25 mouse cellular contexts compared by ENCODE assay signal in the genomic region with DNA sequence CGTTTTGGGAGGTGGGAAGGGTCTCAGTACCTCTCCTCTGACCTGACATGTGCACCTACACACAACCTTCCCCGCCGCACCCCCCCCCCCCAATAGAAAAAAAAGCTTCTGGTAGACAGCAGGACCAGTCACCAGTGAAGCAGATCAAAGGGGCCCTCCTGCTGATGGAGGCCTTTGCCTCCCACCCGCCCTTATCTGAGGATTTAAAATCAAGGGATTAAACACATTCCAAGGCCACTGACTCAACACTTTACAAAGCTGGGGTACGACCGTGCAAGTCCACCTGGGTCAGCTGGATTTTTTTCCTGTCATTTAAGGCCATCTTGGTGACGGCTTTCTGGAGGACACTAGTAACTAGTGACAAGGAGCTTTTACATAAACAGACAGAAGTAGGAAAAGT. TPM values are rescaled to one million over a fixed set of nuclear protein-coding genes. Genes with fewer than 3 reads are reported as not detected.
A peak's percentile ranks its signal among the peaks of the same experiment; 100 is the strongest.
DNase-seq lines count a peak whose midpoint lies in the region; ATAC-seq and TF ChIP-seq lines count a peak whose summit lies in the region.
"Had no signal": no experiment of that assay in that cellular context is flagged by ENCODE, and none has a peak within 500 bp of the region (broad histone marks: within the 10 kb centered on the region; RNA-seq: fewer than 3 reads in every experiment).

No protein-coding gene starts in this region.

- H3K4me1 ChIP-seq in intestine, embryonic 14.5 days (replicated peaks; ENCODE audit: control insufficient read depth, insufficient read depth, low read length) = no peaks in the 10 kb centered on the region
- no peaks in the 10 kb centered on the region for H3K4me1 ChIP-seq in intestine, postnatal 0 days (replicated peaks; ENCODE audit: control insufficient read depth, insufficient read depth, low read length)
- no peaks in the 10 kb centered on the region for H3K4me1 ChIP-seq in ES-E14 (ENCODE audit: control insufficient read depth in 2 of 2, insufficient read depth in 2 of 2, low read length in 2 of 2, poor library complexity in 1 of 2)
- H3K4me1 ChIP-seq: megakaryocyte, embryonic 14.5 days had no signal

- H3K4me2 ChIP-seq in intestine, embryonic 14.5 days (ENCODE audit: low read length) = no peak overlapping the region
- no peak overlapping the region for H3K4me2 ChIP-seq in intestine, postnatal 0 days (replicated peaks; ENCODE audit: low read depth)
- H3K4me2 ChIP-seq: forebrain, embryonic 13.5 days; heart, embryonic 12.5 days; hindbrain, embryonic 15.5 days; midbrain, embryonic 13.5 days; stomach, embryonic 15.5 days had no signal

- in situ Hi-C loops in ES-E14 (cut with MboI; ENCODE audit: low sequenced_read_pairs in 2 of 2, unreplicated experiment in 2 of 2) = no loop called here
- in situ Hi-C loops in Patski (cut with MboI; ENCODE audit: low pct_unique_long_range_greater_than_20kb) = loop anchor here (10.0 kb wide), 1 partner anchor 57 kb away; no protein-coding TSS in a partner anchor

- no peak overlapping the region for H3K27ac ChIP-seq in intestine, embryonic 14.5 days (ENCODE audit: low read depth)
- H3K27ac ChIP-seq in intestine, postnatal 0 days (ENCODE audit: low read depth, low read length) = no peak overlapping the region; the same call in 1 of the 2 replicates
- no peak overlapping the region for H3K27ac ChIP-seq in ES-E14 (ENCODE audit: insufficient read depth, low read depth, low read length, poor library complexity, severe bottlenecking)
- H3K27ac ChIP-seq: forebrain, embryonic 13.5 days; hindbrain, embryonic 15.5 days; midbrain, embryonic 13.5 days; stomach, embryonic 15.5 days had no signal

- no peaks in the 10 kb centered on the region for H3K9me3 ChIP-seq in intestine, embryonic 14.5 days (ENCODE audit: control insufficient read depth, low read length)
- no peaks in the 10 kb centered on the region for H3K9me3 ChIP-seq in intestine, postnatal 0 days (ENCODE audit: control insufficient read depth)
- H3K9me3 ChIP-seq in ES-E14 (ENCODE audit: control insufficient read depth, insufficient read depth, low read depth, low read length) = no peaks in the 10 kb centered on the region
- H3K9me3 ChIP-seq: forebrain, embryonic 13.5 days; heart, embryonic 12.5 days; hindbrain, embryonic 15.5 days; midbrain, embryonic 13.5 days; stomach, embryonic 15.5 days had no signal

- H3K4me3 ChIP-seq in intestine, embryonic 14.5 days (ENCODE audit: low read depth, low read length) = no peak overlapping the region
- no peak overlapping the region for H3K4me3 ChIP-seq in intestine, postnatal 0 days (ENCODE audit: low read depth, low read length)
- no peak overlapping the region for H3K4me3 ChIP-seq in ES-E14 (ENCODE audit: insufficient read depth in 1 of 2, low read depth in 1 of 2, low read length in 2 of 2, poor library complexity in 1 of 2, severe bottlenecking in 1 of 2)
- H3K4me3 ChIP-seq: erythroblast, embryonic 14.5 days; forebrain, embryonic 13.5 days; heart, embryonic 12.5 days; hindbrain, embryonic 15.5 days; megakaryocyte, embryonic 14.5 days; midbrain, embryonic 13.5 days; stomach, embryonic 15.5 days had no signal

- no peak for DNase-seq in intestine, embryonic 14.5 days (ENCODE audit: low spot score)
- DNase-seq in ES-E14 (ENCODE audit: low read depth, low spot score) (no peak), Patski (ENCODE audit: low read depth, low spot score) (no peak)
- peak; percentile 17 for DNase-seq in retina, embryonic 14.5 days (ENCODE audit: low spot score)
- no peak for DNase-seq in kidney, postnatal 10 days
- DNase-seq in adrenal gland, postnatal 36 days = no peak
- DNase-seq: adrenal gland, postnatal 25 days; B cell, adult 2 months; cerebellum, adult 8-10 months; cerebellum, postnatal 25 days; gastrocnemius, postnatal 10 days; layer of hippocampus, postnatal 36 days; lung, postnatal 4 days; right cerebral cortex, postnatal 25 days; thymus, adult 2 months; thymus, postnatal 36 days had no signal

- 0 out of 2 replicates have a peak, but pooled peaks have one; percentile 44 for ATAC-seq in intestine, embryonic 14.5 days (replicated peaks; ENCODE audit: low FRiP score, low TSS enrichment, low read depth)
- no peak for ATAC-seq in intestine, postnatal 0 days
- ATAC-seq in Patski = peak; percentile 33
- ATAC-seq: forebrain, embryonic 13.5 days; inflammation-experienced regulatory T-cells, adult 6 months; midbrain, embryonic 13.5 days had no signal

- POLR2A ChIA-PET in Patski (lab: Charles Lee) = interaction anchor here (1.4 kb wide), 1 partner anchor 10 kb away, joined by 5 read pairs; no protein-coding TSS in a partner anchor

- H3K36me3 ChIP-seq in intestine, embryonic 14.5 days (ENCODE audit: control insufficient read depth, insufficient read depth, low read length) = no peaks in the 10 kb centered on the region
- H3K36me3 ChIP-seq in intestine, postnatal 0 days (ENCODE audit: control insufficient read depth, insufficient read depth) = no peaks in the 10 kb centered on the region
- no peaks in the 10 kb centered on the region; the same call in 1 of the 2 replicates for H3K36me3 ChIP-seq in ES-E14 (ENCODE audit: control insufficient read depth, insufficient read depth, low read length, poor library complexity, severe bottlenecking)
- H3K36me3 ChIP-seq: heart, embryonic 12.5 days; stomach, embryonic 15.5 days had no signal

- H3K9ac ChIP-seq in intestine, embryonic 14.5 days (ENCODE audit: low read length) = no peak overlapping the region
- no peak overlapping the region for H3K9ac ChIP-seq in intestine, postnatal 0 days (ENCODE audit: low read depth, low read length)
- H3K9ac ChIP-seq in ES-E14 (ENCODE audit: insufficient read depth, low read depth, low read length, poor library complexity, severe bottlenecking) = no peak overlapping the region
- H3K9ac ChIP-seq: forebrain, embryonic 13.5 days; heart, embryonic 12.5 days; hindbrain, embryonic 15.5 days; midbrain, embryonic 13.5 days; stomach, embryonic 15.5 days had no signal

- 12% methylated on average over 7 of the region's 7 CpGs for WGBS in intestine, embryonic 14.5 days
- whole genome bisulfite sequencing in intestine, postnatal 0 days = 22% methylated on average over 7 of the region's 7 CpGs

- no peaks in the 10 kb centered on the region for H3K27me3 ChIP-seq in intestine, embryonic 14.5 days (replicated peaks; ENCODE audit: control insufficient read depth, insufficient read depth, low read length)
- H3K27me3 ChIP-seq in intestine, postnatal 0 days (replicated peaks; ENCODE audit: control insufficient read depth, insufficient read depth, low read length) = no peaks in the 10 kb centered on the region
- H3K27me3 ChIP-seq in Patski = no peaks in the 10 kb centered on the region
- H3K27me3 ChIP-seq: forebrain, embryonic 13.5 days; hindbrain, embryonic 15.5 days; midbrain, embryonic 13.5 days; stomach, embryonic 15.5 days had no signal

- TF ChIP-seq CTCF in intestine, postnatal 0 days (IDR thresholded peaks at IDR 0.05; ENCODE audit: low read depth) = no peak
- TF ChIP-seq CTCF in Patski (IDR thresholded peaks at IDR 0.05) = no peak

- CTCF ChIA-PET in Patski (lab: Charles Lee) = interaction anchor here (0.8 to 1.8 kb wide), 2 partner anchors 10 to 15 kb away, joined by 3 to 7 read pairs; no protein-coding TSS in a partner anchor

TF ChIP-seq in ES-E14, 5 proteins besides CTCF, POLR2A, EP300 and RAD21:
- 0 out of 2 replicates have a peak, but pooled peaks have one; percentile 2 for TF ChIP-seq MAFK (IDR thresholded peaks at IDR 0.05; ENCODE audit: insufficient read depth, low read depth, low read length)
- no peak for TF ChIP-seq ZNF384 (IDR thresholded peaks at IDR 0.05; ENCODE audit: low read depth, low read length)
TF ChIP-seq in ES-E14: peak in this region for 1.

RNA-seq across cellular contexts. Expression of gene Rab35, which starts 36.2 kb away (rescaled TPM):
- polyA plus RNA-seq in intestine, embryonic 14.5 days (2014; fragmentation: Nextera tagmentation; extraction: Ambion mirVana) = 16.3 and 19.5 TPM in 2 replicates
- 16.7 and 17.3 TPM in 2 replicates for polyA plus RNA-seq in intestine, postnatal 0 days (2015; fragmentation: Nextera tagmentation; extraction: Ambion mirVana)
- 44.7 and 58.7 TPM in 2 replicates for total RNA-seq in ES-E14 (2012; rRNA removed)
- 107 TPM for polyA plus RNA-seq in Patski (2021)
- total RNA-seq in adrenal gland, postnatal 36 days (2021) = 10 to 100 TPM; 62.9 to 68.8 TPM
